Mouse (Mus musculus) megakaryocyte, embryonic 14.5 days (primary cell): ENCODE measurements around the gene Efhd1. TPM values are rescaled to one million over a fixed set of nuclear protein-coding genes. Genes with fewer than 3 reads are reported as not detected.

Experiments used
- H3K27me3 ChIP-seq: replicated peaks from 2 replicates; pipeline ENCODE3; 2012; ENCODE audit warnings: inconsistent platforms
- H3K36me3 ChIP-seq: replicated peaks from 2 replicates; pipeline ENCODE3; 2012; ENCODE audit warnings: low read length, inconsistent platforms, mixed read lengths
- H3K4me1 ChIP-seq: 2 replicates; pipeline ENCODE4 v1.6.1; 2012; ENCODE audit warnings: inconsistent platforms
- H3K4me3 ChIP-seq: replicated peaks from 2 replicates; pipeline ENCODE3; 2012; ENCODE audit warnings: moderate library complexity, mild to moderate bottlenecking, inconsistent platforms
- H3K9me3 ChIP-seq: 2 replicates; pipeline ENCODE4 v1.6.1; 2012; ENCODE audit warnings: inconsistent platforms
- FLI1 ChIP-seq: IDR thresholded peaks from 2 replicates; pipeline ENCODE4 v1.6.1; 2012; ENCODE audit warnings: low read length, inconsistent platforms, mixed read lengths
- GATA1 ChIP-seq: IDR thresholded peaks from 3 replicates; pipeline ENCODE4 v1.6.1; 2012; ENCODE audit warnings: mixed read lengths, low read length, inconsistent platforms, borderline replicate concordance
- polyA plus RNA-seq: library from polyadenylated mRNA; stranded (reverse); fragments of >175 nt; gene quantifications from 2 replicates; pipeline ENCODE4 v1.2.3, GENCODE M21; 2012; ENCODE audit warnings: low replicate concordance; ENCODE audit not compliant: insufficient read depth

The Efhd1 gene
- polyA plus RNA-seq, 1 experiment = 0.10 TPM

- no peaks in the 10 kb centered on the region for H3K4me1 ChIP-seq
- H3K36me3 ChIP-seq = no peaks in the 10 kb centered on the region
- H3K4me3 ChIP-seq = no peak overlapping the region
- H3K9me3 ChIP-seq = no peaks in the 10 kb centered on the region
- no peak for TF ChIP-seq GATA1
- no peak for TF ChIP-seq FLI1
- H3K27me3 ChIP-seq = peaks cover 52% of the 10 kb centered on the region
Measured at GRCm38 (mm10) chr1:87300360-87301286, 36.5 kb downstream of the Efhd1 start.

GRCm38 (mm10) chr1:87301971-87302370, 37.8 kb downstream of the Efhd1 start:
- Histone ChIP-seq H3K27me3 (peaks cover 54% of the 10 kb centered on the region), H3K4me1 (no peaks in the 10 kb centered on the region), H3K36me3 (no peaks in the 10 kb centered on the region), H3K9me3 (no peaks in the 10 kb centered on the region), H3K4me3 (no peak overlapping the region)
- no peak for TF ChIP-seq FLI1
- TF ChIP-seq GATA1 = no peak

- Histone ChIP-seq H3K9me3 (no peaks in the 10 kb centered on the region), H3K36me3 (no peaks in the 10 kb centered on the region), H3K27me3 (peaks cover 45% of the 10 kb centered on the region), H3K4me1 (no peaks in the 10 kb centered on the region), H3K4me3 (no peak overlapping the region)
- TF ChIP-seq GATA1 (no peak), FLI1 (no peak)
Measured at GRCm38 (mm10) chr1:87308952-87309351, 44.8 kb downstream of the Efhd1 start.

GRCm38 (mm10) chr1:87309621-87310020, 45.5 kb downstream of the Efhd1 start:
- Histone ChIP-seq H3K4me3 (no peak overlapping the region), H3K4me1 (no peaks in the 10 kb centered on the region), H3K9me3 (no peaks in the 10 kb centered on the region), H3K27me3 (peaks cover 38% of the 10 kb centered on the region), H3K36me3 (no peaks in the 10 kb centered on the region)
- TF ChIP-seq GATA1 (no peak), FLI1 (no peak)

- Histone ChIP-seq H3K4me3 (no peak overlapping the region), H3K9me3 (no peaks in the 10 kb centered on the region), H3K4me1 (no peaks in the 10 kb centered on the region), H3K36me3 (no peaks in the 10 kb centered on the region), H3K27me3 (peaks cover 18% of the 10 kb centered on the region)
- TF ChIP-seq GATA1 (no peak), FLI1 (no peak)
Measured at GRCm38 (mm10) chr1:87312681-87313080, 48.5 kb downstream of the Efhd1 start.

- no peak for TF ChIP-seq FLI1
- Histone ChIP-seq H3K4me3 (no peak overlapping the region), H3K9me3 (no peaks in the 10 kb centered on the region), H3K36me3 (no peaks in the 10 kb centered on the region), H3K4me1 (no peaks in the 10 kb centered on the region), H3K27me3 (peaks cover 16% of the 10 kb centered on the region)
Measured at GRCm38 (mm10) chr1:87313116-87313515, 49.0 kb downstream of the Efhd1 start.

- no peaks in the 10 kb centered on the region for H3K4me1 ChIP-seq
- no peaks in the 10 kb centered on the region for H3K36me3 ChIP-seq
- no peak for TF ChIP-seq GATA1
- no peak for TF ChIP-seq FLI1
- H3K27me3 ChIP-seq = peaks cover 13% of the 10 kb centered on the region
- H3K9me3 ChIP-seq = peaks cover 6% of the 10 kb centered on the region
- H3K4me3 ChIP-seq = no peak overlapping the region
Measured at GRCm38 (mm10) chr1:87313843-87314570, 49.8 kb downstream of the Efhd1 start.

GRCm38 (mm10) chr1:87315431-87315830, 51.3 kb downstream of the Efhd1 start:
- H3K27me3 ChIP-seq = peaks cover 5% of the 10 kb centered on the region
- no peak overlapping the region for H3K4me3 ChIP-seq
- peaks cover 16% of the 10 kb centered on the region for H3K9me3 ChIP-seq
- no peaks in the 10 kb centered on the region for H3K4me1 ChIP-seq
- no peak for TF ChIP-seq FLI1
- TF ChIP-seq GATA1 = no peak
- no peaks in the 10 kb centered on the region for H3K36me3 ChIP-seq

- TF ChIP-seq GATA1 (no peak), FLI1 (no peak)
- Histone ChIP-seq H3K36me3 (peaks cover under 1% of the 10 kb centered on the region), H3K9me3 (peaks cover 19% of the 10 kb centered on the region), H3K4me3 (no peak overlapping the region), H3K4me1 (no peaks in the 10 kb centered on the region), H3K27me3 (peaks cover 5% of the 10 kb centered on the region)
Measured at GRCm38 (mm10) chr1:87315894-87316293, 51.7 kb downstream of the Efhd1 start.

- Histone ChIP-seq H3K9me3 (peaks cover 24% of the 10 kb centered on the region), H3K4me3 (no peak overlapping the region), H3K27me3 (peaks cover 5% of the 10 kb centered on the region), H3K4me1 (no peaks in the 10 kb centered on the region), H3K36me3 (peaks cover 5% of the 10 kb centered on the region)
- TF ChIP-seq FLI1 = no peak
- TF ChIP-seq GATA1 = no peak
Measured at GRCm38 (mm10) chr1:87316672-87317071, 52.5 kb downstream of the Efhd1 start.
